Mouse (Mus musculus): ENCODE measurements around the gene Dok5. TPM values are rescaled to one million over a fixed set of nuclear protein-coding genes. Genes with fewer than 3 reads are reported as not detected.

The Dok5 gene
- total RNA-seq, 2 experiments from 2014 or later, result 0.42 to 0.55 TPM

GRCm38 (mm10) chr2:170903367-170903766, 171.8 kb downstream of the Dok5 start:
- no peak for DNase-seq (ENCODE audit: low spot score)
- intact Hi-C loops (cut with DNase I), result no loop called here

- DNase-seq (ENCODE audit: low spot score), result no peak
- intact Hi-C loops (cut with DNase I), result loop anchor here (2.0 kb wide), 2 partner anchors 1294 to 1302 kb away; no protein-coding TSS in a partner anchor
Measured at GRCm38 (mm10) chr2:170912589-170913223, 181.1 kb downstream of the Dok5 start.

- no peak for DNase-seq (ENCODE audit: low spot score)
- intact Hi-C loops (cut with DNase I), result loop anchor here (2.0 kb wide), 2 partner anchors 1293 to 1301 kb away; no protein-coding TSS in a partner anchor
Measured at GRCm38 (mm10) chr2:170913863-170914262, 182.3 kb downstream of the Dok5 start.

- DNase-seq (ENCODE audit: low spot score), result no peak
- intact Hi-C loops (cut with DNase I), result no loop called here
Measured at GRCm38 (mm10) chr2:170915646-170916045, 184.0 kb downstream of the Dok5 start.

GRCm38 (mm10) chr2:170922260-170922659, 190.7 kb downstream of the Dok5 start:
- intact Hi-C loops (cut with DNase I), result no loop called here
- DNase-seq (ENCODE audit: low spot score), result no peak

GRCm38 (mm10) chr2:170924131-170924530, 192.5 kb downstream of the Dok5 start:
- no peak for DNase-seq (ENCODE audit: low spot score)
- intact Hi-C loops (cut with DNase I), result no loop called here

GRCm38 (mm10) chr2:170926237-170926636, 194.6 kb downstream of the Dok5 start:
- intact Hi-C loops (cut with DNase I), result no loop called here
- no peak for DNase-seq (ENCODE audit: low spot score)

Other genes starting within 250 kb of the Dok5 start
- 10 to 100 TPM; 11.1 to 12.2 TPM for gene Pfdn4, start 235.4 kb upstream of the Dok5 start, total RNA-seq (2021)
- gene Cyp24a1, start 234.7 kb upstream of the Dok5 start, total RNA-seq (2021), result not detected
- gene 4930470P17Rik, start 129.8 kb upstream of the Dok5 start, total RNA-seq (2021), result not detected